Mouse (Mus musculus): ENCODE measurements around the gene Vapa.
"Not testable (repeated sequence)": the region's sequence is repeated elsewhere in the genome, so short reads cannot be mapped to it uniquely, and the experiment has no call there.

Gene Vapa

DNA sequence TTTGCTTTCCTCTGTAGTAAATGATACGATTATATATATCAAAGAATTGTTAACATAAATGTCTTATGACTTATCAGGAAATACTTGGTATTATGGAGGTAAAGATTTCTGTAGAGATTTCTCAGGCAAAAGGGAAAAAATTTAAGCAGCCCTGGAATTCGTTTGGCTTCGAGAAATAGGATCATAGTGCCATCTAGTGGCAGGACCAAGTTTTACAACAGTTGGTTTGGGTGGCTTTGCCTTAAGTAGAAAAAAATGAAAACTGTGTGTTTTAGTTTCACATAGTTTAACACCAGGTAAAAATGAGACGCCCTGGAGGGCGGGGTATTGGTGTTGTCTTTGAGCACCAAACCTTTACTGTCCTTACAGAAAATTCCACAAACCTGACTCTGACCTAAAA, 50.6 kb downstream of the Vapa start:
- DNase-seq, result peak; percentile 54 to 85

DNA sequence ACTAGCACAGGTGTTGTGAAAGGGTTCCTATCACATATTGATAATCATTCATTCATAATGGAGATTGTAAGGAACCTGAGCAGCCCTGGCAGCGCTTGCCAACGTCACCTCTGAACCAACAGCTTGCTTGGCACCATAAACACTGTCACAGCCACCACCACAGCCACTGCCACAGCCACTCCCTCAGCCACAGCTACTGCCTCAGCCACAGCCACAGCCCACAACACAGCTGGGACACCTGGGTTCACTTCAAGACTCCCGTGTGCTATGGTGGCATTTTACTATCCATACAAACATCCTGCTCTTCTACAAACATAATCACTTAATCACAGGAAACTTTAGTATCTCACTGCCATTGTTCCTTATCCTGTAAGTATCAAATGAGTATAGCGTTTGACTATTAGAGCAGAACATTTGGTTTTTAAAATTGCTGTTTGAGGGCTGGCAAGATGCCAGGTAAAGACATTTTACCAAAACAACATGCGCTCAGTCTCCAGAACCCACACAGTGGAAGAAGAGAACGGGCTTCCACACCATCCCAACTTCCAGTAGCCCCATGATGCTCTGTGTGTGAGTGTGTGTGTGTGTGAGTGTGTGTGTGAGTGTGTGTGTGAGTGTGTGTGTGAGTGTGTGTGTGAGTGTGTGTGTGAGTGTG, 51.9 kb downstream of the Vapa start:
- no peak for DNase-seq

DNA sequence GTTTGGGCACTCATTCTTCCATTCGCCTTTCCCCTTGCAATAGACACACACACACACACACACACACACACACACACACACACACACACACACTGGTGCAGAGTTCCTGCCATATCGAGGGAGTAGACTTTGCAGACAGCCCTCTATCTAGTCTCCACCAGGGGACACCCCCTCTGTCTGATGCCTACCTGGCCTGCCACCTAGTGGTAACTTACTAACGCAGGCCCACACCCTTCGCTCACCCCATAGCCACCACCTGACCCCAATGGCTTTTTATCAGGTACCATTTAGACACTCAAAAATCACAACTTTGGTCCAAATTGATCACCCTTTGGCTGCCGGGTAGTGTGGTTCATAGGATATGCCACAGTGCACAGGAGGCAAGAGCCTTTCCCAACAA, 54.1 kb downstream of the Vapa start:
- peak in 1 of 2 experiments; percentile 10 for DNase-seq

DNA sequence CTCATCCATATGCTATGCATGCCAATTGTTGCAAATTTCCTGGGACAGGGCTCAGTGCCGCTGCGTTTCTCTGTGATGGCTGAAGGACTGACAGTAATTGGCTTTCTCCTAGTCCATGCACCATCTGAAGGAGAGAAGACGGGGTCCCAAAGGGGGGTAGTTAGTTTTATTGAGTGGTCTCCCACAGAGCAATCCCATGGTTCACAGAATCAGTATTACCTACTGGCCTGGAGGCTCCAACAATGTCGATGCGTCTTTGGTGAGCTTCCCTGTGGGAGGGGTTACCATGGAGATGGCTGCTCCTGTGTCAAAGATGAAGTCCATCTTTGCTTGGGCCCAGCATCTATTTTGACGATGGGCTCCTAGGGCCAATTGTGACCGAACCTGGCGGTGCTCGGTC, 54.6 kb downstream of the Vapa start:
- no peak for DNase-seq

DNA sequence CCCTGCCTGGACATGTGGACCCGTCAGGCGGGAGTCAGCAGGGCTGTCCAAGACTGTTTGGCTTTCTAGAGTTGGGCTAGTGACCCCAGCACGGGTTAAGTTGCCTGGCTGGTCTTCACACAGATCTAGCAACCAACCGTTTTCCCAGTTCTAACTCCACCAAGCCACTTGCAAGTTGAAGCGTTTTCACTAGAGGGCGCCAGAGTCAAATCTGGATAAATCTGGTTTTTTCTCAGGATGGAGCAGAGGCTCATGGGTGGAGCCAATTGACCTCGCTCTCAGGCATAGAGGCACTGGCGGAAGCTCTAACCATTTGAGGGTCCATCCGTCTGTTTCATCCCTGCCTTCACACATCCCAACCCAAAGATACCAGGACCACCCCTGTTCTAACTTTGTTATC, 55.1 kb downstream of the Vapa start:
- DNase-seq, result peak; percentile 55 to 81

DNA sequence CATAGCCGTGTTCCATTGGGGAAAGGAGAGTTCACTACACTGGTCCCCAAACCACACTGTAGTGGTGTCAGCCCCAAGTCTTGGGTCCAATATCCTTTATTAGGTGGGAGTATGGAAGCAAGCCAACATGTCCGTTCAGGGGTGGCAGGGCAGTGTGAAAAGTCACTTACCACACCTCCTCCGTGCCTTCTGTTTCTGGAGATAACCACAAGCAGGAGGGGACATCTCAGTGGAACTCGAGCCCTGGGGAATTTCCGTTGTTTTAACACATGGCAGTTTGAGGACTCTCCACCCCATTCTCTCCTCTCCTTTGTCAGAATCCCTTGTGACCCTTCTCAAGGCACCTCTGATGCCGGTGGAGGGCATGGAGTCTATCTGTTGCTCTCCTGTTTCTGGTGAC, 56.1 kb downstream of the Vapa start:
- no peak for DNase-seq

DNA sequence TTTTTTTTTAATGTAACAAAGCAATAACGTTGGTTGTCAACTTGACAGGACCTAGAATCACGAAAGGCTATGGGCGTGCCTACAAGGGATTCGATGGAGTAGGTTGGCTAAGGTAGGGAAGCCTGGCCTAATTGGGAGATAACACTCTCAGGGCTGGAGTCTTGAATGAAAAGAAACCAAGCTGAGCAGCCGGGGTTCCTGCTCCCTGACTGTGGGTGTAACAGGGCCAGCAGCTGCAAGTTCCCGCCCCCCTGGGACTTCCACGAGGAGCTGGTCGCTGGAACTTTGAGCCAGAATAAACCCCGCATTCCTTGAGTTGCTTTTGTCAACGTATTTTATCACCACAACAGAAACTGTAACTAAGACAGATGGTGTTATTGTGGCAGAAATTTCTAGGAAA, 56.6 kb downstream of the Vapa start:
- no peak for DNase-seq

DNA sequence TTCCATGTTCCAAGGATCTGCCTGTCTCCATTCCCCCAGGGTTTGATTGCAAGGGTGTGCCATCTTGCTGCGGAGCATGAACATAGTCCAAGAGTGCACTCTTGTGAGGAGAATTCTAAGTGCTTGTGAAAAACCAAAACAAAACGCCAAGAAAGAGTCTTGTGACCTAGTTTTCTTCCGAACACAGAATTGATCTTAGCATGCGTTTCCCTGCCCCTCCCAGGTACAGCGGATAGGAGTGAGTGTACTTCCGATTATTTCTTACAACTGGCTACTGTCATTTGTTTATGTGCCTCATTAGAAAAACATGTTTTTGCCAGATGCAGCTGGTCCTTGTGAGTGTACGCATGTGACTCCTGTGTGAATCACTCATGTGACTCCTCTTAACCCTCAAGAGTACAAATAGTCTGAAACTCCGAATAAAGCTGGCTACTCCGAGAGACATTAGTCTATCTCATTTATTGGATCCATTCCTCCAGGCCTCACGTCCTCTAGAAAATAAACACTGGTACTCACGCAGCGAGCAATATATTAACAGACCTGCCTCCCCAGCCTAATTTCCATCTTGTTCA, 60.8 kb downstream of the Vapa start:
- no peak for DNase-seq

DNA sequence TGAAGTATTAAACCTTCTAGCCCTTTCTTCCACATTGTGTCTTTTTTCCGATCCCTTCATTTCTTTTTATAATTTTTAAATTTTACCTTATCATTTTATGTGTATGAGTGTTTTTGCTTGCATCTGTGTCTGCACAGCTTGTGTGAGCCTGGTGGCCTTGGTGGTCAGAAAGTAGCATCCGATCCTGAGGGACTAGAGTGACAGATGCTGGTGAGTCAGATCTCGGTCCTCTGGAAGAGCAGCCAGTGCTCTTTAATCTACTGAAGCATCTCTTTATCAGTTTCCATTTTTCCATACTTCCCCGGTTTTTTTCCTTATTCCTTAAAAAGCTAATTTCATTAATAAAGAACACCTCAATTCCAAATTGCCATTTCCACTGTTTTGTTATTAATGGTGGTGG, 63.0 kb downstream of the Vapa start:
- no peak for DNase-seq

DNA sequence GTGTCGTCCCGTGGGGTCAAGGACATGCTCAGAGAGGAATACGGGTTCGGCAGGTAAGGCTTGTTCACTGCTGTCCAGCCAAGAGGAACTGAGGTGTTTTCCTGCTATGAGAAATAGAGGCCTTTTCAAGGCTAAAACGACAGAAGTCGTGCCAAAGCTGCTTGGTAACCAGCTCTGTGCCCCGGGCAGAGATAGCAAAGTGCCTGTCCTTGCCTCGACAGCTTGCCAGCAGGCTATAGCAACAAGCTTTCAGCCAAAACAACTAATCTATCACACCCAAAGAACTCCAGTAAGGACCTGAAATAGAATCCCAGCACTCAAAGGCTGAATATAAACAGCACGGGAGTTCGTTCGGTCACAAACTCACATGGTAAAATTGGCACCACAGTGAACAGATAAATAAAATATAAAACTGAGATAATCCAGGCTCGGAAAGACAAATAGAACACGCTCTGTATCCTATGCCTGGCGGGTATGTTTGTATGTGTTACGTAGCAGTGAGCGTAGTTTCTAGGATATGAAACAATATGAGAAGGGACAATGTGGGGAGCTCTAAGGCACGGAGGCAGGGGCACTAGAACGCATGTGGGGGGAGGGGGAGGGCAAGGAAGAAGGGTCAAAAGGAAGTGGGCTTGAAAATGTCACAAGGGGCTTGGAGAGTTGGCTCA, 64.5 kb downstream of the Vapa start:
- peak in 1 of 2 experiments; percentile 44 for DNase-seq

DNA sequence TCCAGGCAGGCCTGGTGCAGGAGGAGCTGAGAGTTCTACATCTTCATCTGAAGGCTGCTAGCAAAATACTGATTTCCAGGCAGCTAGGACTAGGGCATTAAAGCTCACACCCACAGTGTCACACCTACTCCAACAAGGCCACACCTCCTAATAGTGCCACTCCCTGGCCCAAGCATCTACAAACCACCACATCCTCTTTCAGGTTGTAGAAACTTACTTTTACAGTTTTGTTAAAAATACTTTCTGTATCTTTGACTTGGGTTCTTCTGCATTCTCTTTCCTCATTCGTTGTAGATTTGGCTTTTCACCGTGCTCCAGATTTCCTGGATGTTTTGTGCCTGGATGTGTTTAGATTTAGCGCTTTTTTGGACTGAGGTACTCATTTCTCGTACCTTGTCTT, 67.1 kb downstream of the Vapa start:
- DNase-seq, result not testable (repeated sequence)

DNA sequence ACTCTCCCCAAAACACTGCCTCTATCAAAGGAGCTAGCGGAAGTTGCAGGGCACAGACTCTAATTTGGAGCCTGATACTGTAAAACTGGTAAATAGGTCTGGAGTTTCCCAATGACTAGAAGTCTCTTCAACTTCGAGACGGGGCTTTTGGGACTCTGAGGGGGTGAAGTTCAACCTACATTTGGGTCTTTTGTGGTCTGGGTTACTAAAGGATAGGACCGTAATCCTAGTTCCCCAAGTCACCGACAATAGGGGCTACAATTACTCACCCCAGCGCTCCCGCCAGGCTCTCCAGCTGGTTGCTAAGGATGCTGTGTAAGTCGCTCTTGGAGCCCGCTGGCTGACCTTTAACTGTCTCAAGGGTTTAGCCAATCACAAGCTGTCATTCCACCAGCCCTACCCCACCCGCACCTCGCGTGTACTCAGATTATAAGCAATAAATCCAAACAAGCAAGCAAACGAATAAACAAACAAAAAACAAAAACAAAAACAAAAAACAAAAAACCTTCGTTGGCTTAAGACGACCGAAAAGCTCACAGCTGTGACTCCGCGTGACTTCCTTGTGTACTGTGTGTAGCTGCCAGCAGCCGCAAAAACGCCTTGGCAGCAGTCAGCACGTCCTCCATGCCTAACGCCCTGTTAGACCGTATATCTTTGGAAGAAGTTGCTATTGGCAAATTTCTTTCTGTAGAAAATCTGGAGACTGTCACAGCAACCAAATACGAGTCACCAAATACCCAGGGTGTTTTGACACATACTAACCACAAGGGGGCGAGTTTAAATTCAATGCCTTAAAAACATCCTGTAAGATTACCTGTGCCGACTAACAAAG, 72.7 kb downstream of the Vapa start, which contains the start of gene Tmem232:
Gene Tmem232 (minus strand): TSS at position 342 of the 832 bp plus-strand sequence.
- peak; percentile 47 to 66 for DNase-seq

DNA sequence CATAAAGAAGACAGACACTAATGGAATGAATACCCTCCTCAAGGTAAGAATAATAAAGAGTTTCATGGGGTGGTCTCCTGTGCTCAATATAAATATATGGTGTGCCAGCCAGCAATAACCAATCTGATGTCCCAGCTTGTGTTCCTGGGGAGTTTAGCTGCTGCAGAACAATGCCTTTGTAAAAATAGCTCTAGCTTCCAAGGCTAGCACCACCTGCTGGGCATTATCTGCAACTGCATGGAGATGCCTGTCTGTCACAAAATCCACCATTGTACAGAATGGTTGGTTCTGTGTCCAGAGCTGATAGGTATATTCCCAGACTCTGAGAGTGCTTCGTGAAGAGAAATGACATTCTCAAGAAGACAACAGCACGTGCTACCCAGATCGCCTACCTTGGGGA, 77.2 kb downstream of the Vapa start:
- peak; percentile 51 to 61 for DNase-seq

DNA sequence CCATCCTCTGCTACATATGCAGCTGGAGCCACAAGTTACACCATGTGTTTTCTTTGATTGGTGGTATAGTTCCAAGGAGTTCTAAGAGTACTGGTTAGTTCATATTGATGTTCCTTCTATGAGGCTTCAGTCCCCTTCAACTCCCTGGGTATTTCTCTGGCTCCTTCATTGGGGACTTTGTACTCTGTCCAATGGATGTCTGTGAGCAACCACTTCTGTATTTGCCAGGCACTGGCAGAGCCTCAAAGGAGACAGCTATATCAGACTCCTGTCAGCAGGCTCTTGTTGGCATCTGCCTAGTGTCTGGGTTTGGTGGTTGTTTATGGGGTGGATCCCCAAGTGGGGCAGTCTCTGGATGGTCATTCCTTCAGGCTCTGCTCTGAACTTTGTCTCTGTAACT, 81.0 kb downstream of the Vapa start:
- not testable (repeated sequence) for DNase-seq

Data from kidney, postnatal 25 days (tissue).